Mouse (Mus musculus) liver, embryonic 14.5 days (tissue): ENCODE data around the gene Pnpla7.

Source experiments
- CTCF ChIP-seq: IDR thresholded peaks from 2 replicates; pipeline ENCODE4 v1.5.1; 2016; ENCODE audit warnings: antibody characterized with exemption, low read depth, control low read depth
- EP300 ChIP-seq: IDR thresholded peaks from 2 replicates; pipeline ENCODE4 v1.6.1; 2016; ENCODE audit warnings: antibody characterized with exemption, low read depth

GRCm38 (mm10) chr2:24949421-24950188, 26.2 kb upstream of the Pnpla7 start, which contains the start of gene Zmynd19:
- TF ChIP-seq CTCF (no peak), EP300 (no peak)
